Mouse (Mus musculus) midbrain, embryonic 11.5 days (tissue): ENCODE results near the gene Nudt7. TPM values are rescaled to one million over a fixed set of nuclear protein-coding genes. Genes with fewer than 3 reads are reported as not detected.

Experiments
- ATAC-seq: fragments of 200-750 bp; cut with Nextera tagmentation; 2 replicates; pipeline ENCODE4 v1.8.0; 2017; ENCODE audit warnings: moderate TSS enrichment, moderate library complexity; ENCODE audit not compliant: low FRiP score
- DNase-seq: peaks from one replicate; pipeline ENCODE4 v3.0.0; 2015; ENCODE audit warnings: low spot score; ENCODE audit errors: missing footprints
- H3K27ac ChIP-seq: fragments of 300-500 bp; sonication (generic); 2 replicates; pipeline ENCODE4 v1.5.1; 2014; ENCODE audit warnings: low read depth, low read length
- H3K27me3 ChIP-seq: fragments of 300-500 bp; sonication (generic); 2 replicates; pipeline ENCODE4 v1.6.1; 2014; ENCODE audit warnings: mild to moderate bottlenecking, low read length, moderate library complexity, mixed read lengths; ENCODE audit not compliant: control insufficient read depth, insufficient read depth
- H3K36me3 ChIP-seq: fragments of 300-500 bp; sonication (generic); 2 replicates; pipeline ENCODE4 v1.6.1; 2014; ENCODE audit warnings: mild to moderate bottlenecking, low read length, moderate library complexity, mixed read lengths; ENCODE audit not compliant: control insufficient read depth, insufficient read depth
- H3K4me1 ChIP-seq: fragments of 300-500 bp; sonication (generic); 2 replicates; pipeline ENCODE4 v1.6.1; 2014; ENCODE audit warnings: low read length; ENCODE audit not compliant: control insufficient read depth, insufficient read depth
- H3K4me2 ChIP-seq: fragments of 300-500 bp; sonication (generic); 2 replicates; pipeline ENCODE4 v1.6.1; 2014; ENCODE audit warnings: mild to moderate bottlenecking, moderate library complexity
- H3K4me3 ChIP-seq: fragments of 300-500 bp; sonication (generic); 2 replicates; pipeline ENCODE4 v1.5.1; 2014; ENCODE audit warnings: low read depth, low read length
- H3K9ac ChIP-seq: fragments of 300-500 bp; sonication (generic); 2 replicates; pipeline ENCODE4 v1.6.1; 2014; ENCODE audit warnings: low read length
- H3K9me3 ChIP-seq: fragments of 300-500 bp; sonication (generic); 2 replicates; pipeline ENCODE4 v1.6.1; 2016; ENCODE audit warnings: low read length; ENCODE audit not compliant: control insufficient read depth
- WGBS: fragments of 180-500 bp; shearing (Covaris S2); extraction: QIAGEN DNeasy Blood & Tissue Kit; methylation state at CpG from one replicate; pipeline ENCODE4 v1.1.7; 2014; 5-methylcytosine and 5-hydroxymethylcytosine counted together
- polyA plus RNA-seq: library from polyadenylated mRNA; unstranded; fragments of >200 nt; fragmentation: Nextera tagmentation; extraction: Ambion mirVana; gene quantifications from 2 replicates; pipeline ENCODE4 v1.2.1, GENCODE M21; 2014

Gene Nudt7
- polyA plus RNA-seq, 1 experiment from 2014 or later: 9.8 TPM

GRCm38 (mm10) chr8:114133050-114133509, 277 bp upstream of the Nudt7 start:
- H3K4me2 ChIP-seq: peak overlapping the region; percentile 76
- H3K36me3 ChIP-seq: no peaks in the 10 kb centered on the region
- H3K4me1 ChIP-seq: peaks cover 4% of the 10 kb centered on the region; the same call in 1 of the 2 replicates
- no peak overlapping the region for H3K27ac ChIP-seq
- H3K9ac ChIP-seq: no peak overlapping the region
- 28% methylated on average over 14 of the region's 14 CpGs for WGBS
- H3K27me3 ChIP-seq: no peaks in the 10 kb centered on the region
- DNase-seq (no peak), ATAC-seq (peak; percentile 33)
- no peaks in the 10 kb centered on the region for H3K9me3 ChIP-seq
- peak overlapping the region; percentile 46 for H3K4me3 ChIP-seq

- Histone ChIP-seq H3K4me2 (no peak overlapping the region), H3K27ac (no peak overlapping the region), H3K27me3 (no peaks in the 10 kb centered on the region), H3K9me3 (no peaks in the 10 kb centered on the region), H3K4me1 (peaks cover 4% of the 10 kb centered on the region; the same call in 1 of the 2 replicates), H3K9ac (no peak overlapping the region), H3K4me3 (no peak overlapping the region), H3K36me3 (no peaks in the 10 kb centered on the region)
- DNase-seq (no peak), ATAC-seq (no peak)
- WGBS: 85% methylated on average over 1 of the region's 1 CpGs
Observed at GRCm38 (mm10) chr8:114136750-114137149, 3.4 kb downstream of the Nudt7 start.

GRCm38 (mm10) chr8:114137181-114137580, 3.8 kb downstream of the Nudt7 start:
- DNase-seq: no peak
- ATAC-seq: no peak
- WGBS: 90% methylated on average over 5 of the region's 5 CpGs
- no peak overlapping the region for H3K27ac ChIP-seq
- H3K36me3 ChIP-seq: no peaks in the 10 kb centered on the region
- H3K4me2 ChIP-seq: no peak overlapping the region
- H3K4me1 ChIP-seq: peaks cover 4% of the 10 kb centered on the region; the same call in 1 of the 2 replicates
- no peaks in the 10 kb centered on the region for H3K9me3 ChIP-seq
- no peak overlapping the region for H3K9ac ChIP-seq
- no peak overlapping the region for H3K4me3 ChIP-seq
- no peaks in the 10 kb centered on the region for H3K27me3 ChIP-seq

GRCm38 (mm10) chr8:114140437-114140836, 7.1 kb downstream of the Nudt7 start:
- no peaks in the 10 kb centered on the region for H3K27me3 ChIP-seq
- ATAC-seq (no peak), DNase-seq (no peak)
- no peaks in the 10 kb centered on the region for H3K9me3 ChIP-seq
- no peaks in the 10 kb centered on the region for H3K36me3 ChIP-seq
- 69% methylated on average over 2 of the region's 2 CpGs for WGBS
- H3K9ac ChIP-seq: no peak overlapping the region
- H3K4me2 ChIP-seq: no peak overlapping the region
- no peak overlapping the region for H3K4me3 ChIP-seq
- H3K27ac ChIP-seq: no peak overlapping the region
- no peaks in the 10 kb centered on the region for H3K4me1 ChIP-seq

- Histone ChIP-seq H3K4me3 (no peak overlapping the region), H3K9me3 (no peaks in the 10 kb centered on the region), H3K36me3 (no peaks in the 10 kb centered on the region), H3K4me1 (no peaks in the 10 kb centered on the region), H3K27ac (no peak overlapping the region), H3K4me2 (no peak overlapping the region), H3K9ac (no peak overlapping the region), H3K27me3 (no peaks in the 10 kb centered on the region)
- ATAC-seq (no peak), DNase-seq (no peak)
Observed at GRCm38 (mm10) chr8:114142199-114142598, 8.8 kb downstream of the Nudt7 start.

- no peak for ATAC-seq
- WGBS: 81% methylated on average over 4 of the region's 4 CpGs
- no peaks in the 10 kb centered on the region for H3K27me3 ChIP-seq
- no peak overlapping the region for H3K4me2 ChIP-seq
- no peaks in the 10 kb centered on the region for H3K4me1 ChIP-seq
- no peak for DNase-seq
- H3K4me3 ChIP-seq: no peak overlapping the region
- H3K9me3 ChIP-seq: no peaks in the 10 kb centered on the region
- H3K9ac ChIP-seq: no peak overlapping the region
- no peak overlapping the region for H3K27ac ChIP-seq
- H3K36me3 ChIP-seq: no peaks in the 10 kb centered on the region
Observed at GRCm38 (mm10) chr8:114143645-114144290, 10.4 kb downstream of the Nudt7 start.

- Histone ChIP-seq H3K9me3 (no peaks in the 10 kb centered on the region), H3K27ac (no peak overlapping the region), H3K4me1 (no peaks in the 10 kb centered on the region), H3K4me2 (no peak overlapping the region), H3K9ac (no peak overlapping the region), H3K4me3 (no peak overlapping the region), H3K27me3 (no peaks in the 10 kb centered on the region), H3K36me3 (no peaks in the 10 kb centered on the region)
- no peak for DNase-seq
- WGBS: 80% methylated on average over 6 of the region's 6 CpGs
- ATAC-seq: no peak
Observed at GRCm38 (mm10) chr8:114153311-114154045, 20.1 kb downstream of the Nudt7 start.

- no peak overlapping the region for H3K4me2 ChIP-seq
- H3K9me3 ChIP-seq: no peaks in the 10 kb centered on the region
- WGBS: 77% methylated on average over 2 of the region's 2 CpGs
- no peak overlapping the region for H3K27ac ChIP-seq
- H3K4me3 ChIP-seq: no peak overlapping the region
- no peaks in the 10 kb centered on the region for H3K36me3 ChIP-seq
- H3K4me1 ChIP-seq: no peaks in the 10 kb centered on the region
- H3K9ac ChIP-seq: no peak overlapping the region
- H3K27me3 ChIP-seq: no peaks in the 10 kb centered on the region
- no peak for ATAC-seq
- DNase-seq: no peak
Observed at GRCm38 (mm10) chr8:114158586-114158985, 25.2 kb downstream of the Nudt7 start.

GRCm38 (mm10) chr8:114159666-114160065, 26.3 kb downstream of the Nudt7 start:
- WGBS: 89% methylated on average over 3 of the region's 3 CpGs
- Histone ChIP-seq H3K27me3 (no peaks in the 10 kb centered on the region), H3K9ac (no peak overlapping the region), H3K4me1 (no peaks in the 10 kb centered on the region; the same call in 1 of the 2 replicates), H3K4me2 (no peak overlapping the region), H3K27ac (no peak overlapping the region), H3K9me3 (no peaks in the 10 kb centered on the region), H3K4me3 (no peak overlapping the region), H3K36me3 (no peaks in the 10 kb centered on the region)
- no peak for ATAC-seq
- no peak for DNase-seq
